Mouse (Mus musculus) neural tube, embryonic 15.5 days (tissue): Measurements from ENCODE around the gene Lrmda. TPM values are rescaled to one million over a fixed set of nuclear protein-coding genes. Genes with fewer than 3 reads are reported as not detected.

Source experiments
- ATAC-seq: fragments of 200-750 bp; cut with Nextera tagmentation; 2 replicates; pipeline ENCODE4 v1.8.0; 2017; ENCODE audit warnings: mild to moderate bottlenecking, moderate TSS enrichment, moderate library complexity; ENCODE audit not compliant: low FRiP score
- H3K27ac ChIP-seq: fragments of 300-500 bp; sonication (generic); replicated peaks from 2 replicates; pipeline ENCODE4 v1.5.1; 2015; ENCODE audit warnings: mild to moderate bottlenecking, inconsistent platforms
- H3K27me3 ChIP-seq: fragments of 300-500 bp; sonication (generic); replicated peaks from 2 replicates; pipeline ENCODE4 v1.6.1; 2015; ENCODE audit warnings: inconsistent platforms
- H3K36me3 ChIP-seq: fragments of 300-500 bp; sonication (generic); 2 replicates; pipeline ENCODE4 v1.6.1; 2015; ENCODE audit warnings: inconsistent platforms
- H3K4me1 ChIP-seq: fragments of 300-500 bp; sonication (generic); 2 replicates; pipeline ENCODE4 v1.6.1; 2015; ENCODE audit warnings: inconsistent platforms
- H3K4me2 ChIP-seq: fragments of 300-500 bp; sonication (generic); 2 replicates; pipeline ENCODE4 v1.6.1; 2015; ENCODE audit warnings: inconsistent platforms, mild to moderate bottlenecking, moderate library complexity
- H3K4me3 ChIP-seq: fragments of 300-500 bp; sonication (generic); replicated peaks from 2 replicates; pipeline ENCODE4 v1.5.1; 2015; ENCODE audit warnings: mild to moderate bottlenecking, inconsistent platforms
- H3K9ac ChIP-seq: fragments of 300-500 bp; sonication (generic); replicated peaks from 2 replicates; pipeline ENCODE4 v1.6.1; 2015; ENCODE audit warnings: mild to moderate bottlenecking, inconsistent platforms
- H3K9me3 ChIP-seq: fragments of 300-500 bp; sonication (generic); replicated peaks from 2 replicates; pipeline ENCODE4 v1.6.1; 2016; ENCODE audit warnings: inconsistent platforms
- WGBS: fragments of 180-500 bp; shearing (Covaris S2); methylation state at CpG from one replicate; pipeline ENCODE4 v1.1.7; 2015; ENCODE audit warnings: mixed read lengths; 5-methylcytosine and 5-hydroxymethylcytosine counted together
- polyA plus RNA-seq: library from polyadenylated mRNA; unstranded; fragments of >200 nt; fragmentation: Nextera tagmentation; extraction: Ambion mirVana; gene quantifications from 2 replicates; pipeline ENCODE4 v1.2.1, GENCODE M21; 2015

Lrmda gene
- polyA plus RNA-seq, 1 experiment from 2014 or later, result 0.68 TPM

DNA sequence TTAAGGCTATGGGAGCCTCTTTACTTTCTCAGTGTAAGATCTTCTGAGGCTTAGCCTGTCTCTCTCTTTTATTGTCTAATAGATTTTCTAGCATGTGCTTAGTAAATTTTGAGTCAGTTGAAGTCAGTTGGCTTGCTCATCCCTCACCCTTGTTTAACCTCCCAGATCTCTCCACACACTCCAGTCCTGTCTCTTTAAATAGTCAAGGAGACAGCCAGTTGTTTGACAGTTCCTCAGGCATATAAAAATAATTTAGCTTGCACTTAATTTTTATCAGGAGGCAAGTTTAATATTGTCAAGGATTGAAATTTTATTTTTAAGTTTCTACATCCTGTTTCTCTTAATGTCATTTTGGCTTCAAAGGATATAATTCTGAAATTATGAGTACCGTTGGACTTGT is 303.5 kb downstream of the Lrmda start:
- Histone ChIP-seq H3K9me3 (no peaks in the 10 kb centered on the region), H3K4me1 (no peaks in the 10 kb centered on the region), H3K27ac (no peak overlapping the region), H3K9ac (no peak overlapping the region), H3K4me3 (no peak overlapping the region), H3K27me3 (no peaks in the 10 kb centered on the region), H3K36me3 (no peaks in the 10 kb centered on the region), H3K4me2 (no peak overlapping the region)
- no peak for ATAC-seq
- 92% methylated on average over 1 of the region's 1 CpGs for WGBS

DNA sequence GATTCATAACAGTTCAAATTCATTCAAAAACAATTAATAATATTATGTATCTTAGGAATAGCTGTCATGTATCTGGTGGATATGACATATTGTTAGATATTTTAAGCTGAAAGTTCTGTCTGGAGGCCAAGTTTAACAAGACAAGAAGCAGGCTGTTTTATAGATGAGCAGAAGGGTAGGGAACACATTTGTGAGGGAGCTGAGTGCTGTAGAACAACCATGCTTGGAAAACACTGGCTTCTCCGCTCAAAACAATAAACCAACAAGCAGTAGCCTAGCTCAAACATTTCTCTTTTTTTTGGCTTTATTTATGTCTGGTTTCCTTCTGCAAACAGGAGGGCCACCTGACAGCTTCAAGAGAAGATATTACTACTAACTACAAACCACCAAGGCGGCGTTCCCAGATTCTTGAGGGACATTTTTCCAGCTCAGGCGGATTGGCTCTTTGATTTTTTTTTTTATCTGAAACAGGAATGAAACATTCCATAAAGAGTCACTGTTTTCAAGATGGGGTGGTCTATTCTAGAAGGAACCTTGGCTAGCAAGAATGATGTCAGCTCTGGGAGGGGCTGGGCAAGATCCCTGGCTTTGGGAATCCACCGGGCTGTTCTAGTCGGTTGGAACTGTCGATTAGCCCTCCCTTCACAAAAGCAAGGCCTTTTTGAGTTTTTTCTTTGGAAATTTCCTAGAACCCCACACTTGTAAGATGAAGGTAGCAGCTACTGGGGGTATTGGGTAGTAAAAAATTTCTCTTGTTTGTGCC is 304.2 kb downstream of the Lrmda start:
- H3K36me3 ChIP-seq, result no peaks in the 10 kb centered on the region
- WGBS, result 91% methylated on average over 7 of the region's 7 CpGs
- no peak for ATAC-seq

DNA sequence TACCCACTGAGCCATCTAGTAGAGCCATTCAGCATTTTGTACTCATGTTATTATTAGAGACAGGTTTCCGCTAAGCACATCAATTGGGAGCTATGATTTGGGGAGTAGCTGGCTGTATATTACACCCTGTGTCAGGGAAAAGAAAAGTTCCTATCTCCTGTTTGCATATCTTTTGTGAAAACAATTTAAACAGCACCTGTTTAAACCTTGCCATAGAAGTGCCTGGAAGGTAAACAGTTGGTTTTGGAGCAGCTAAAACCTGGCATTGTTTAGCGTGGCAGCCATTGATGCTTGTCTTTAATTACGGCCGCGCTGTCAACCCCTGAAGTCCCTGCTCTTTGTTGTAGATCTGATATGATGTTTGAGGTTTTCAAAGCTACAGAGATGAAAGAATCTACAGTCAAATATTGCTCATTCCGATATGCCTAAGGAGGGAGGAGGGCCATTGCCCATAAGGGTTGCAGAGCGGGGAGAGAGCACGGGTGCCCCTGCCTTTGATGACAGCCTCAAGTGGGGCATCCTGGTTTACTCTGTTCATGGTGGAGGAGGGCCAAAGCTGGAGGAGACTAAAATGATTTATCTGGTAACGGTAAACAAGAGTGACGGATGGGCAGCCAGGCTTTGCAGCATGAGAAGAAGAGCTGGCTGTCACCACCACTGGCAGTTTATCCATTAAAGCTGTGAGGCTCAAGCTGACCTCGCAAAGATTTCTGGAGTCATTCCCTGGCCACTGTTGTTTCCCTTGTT is 306.9 kb downstream of the Lrmda start:
- Histone ChIP-seq H3K4me2 (no peak overlapping the region), H3K36me3 (no peaks in the 10 kb centered on the region), H3K27me3 (0 out of 2 replicates have a peak, but pooled peaks cover 2% of the 10 kb centered on the region), H3K27ac (no peak overlapping the region), H3K9ac (no peak overlapping the region), H3K4me1 (no peaks in the 10 kb centered on the region), H3K9me3 (no peaks in the 10 kb centered on the region), H3K4me3 (no peak overlapping the region)
- WGBS, result 91% methylated on average over 11 of the region's 11 CpGs
- no peak for ATAC-seq

More for the DNA sequence above, 304.2 kb downstream of the Lrmda start:
- Histone ChIP-seq H3K9me3 (no peaks in the 10 kb centered on the region), H3K4me1 (no peaks in the 10 kb centered on the region), H3K27ac (no peak overlapping the region), H3K9ac (no peak overlapping the region), H3K4me2 (no peak overlapping the region), H3K4me3 (no peak overlapping the region), H3K27me3 (no peaks in the 10 kb centered on the region)

DNA sequence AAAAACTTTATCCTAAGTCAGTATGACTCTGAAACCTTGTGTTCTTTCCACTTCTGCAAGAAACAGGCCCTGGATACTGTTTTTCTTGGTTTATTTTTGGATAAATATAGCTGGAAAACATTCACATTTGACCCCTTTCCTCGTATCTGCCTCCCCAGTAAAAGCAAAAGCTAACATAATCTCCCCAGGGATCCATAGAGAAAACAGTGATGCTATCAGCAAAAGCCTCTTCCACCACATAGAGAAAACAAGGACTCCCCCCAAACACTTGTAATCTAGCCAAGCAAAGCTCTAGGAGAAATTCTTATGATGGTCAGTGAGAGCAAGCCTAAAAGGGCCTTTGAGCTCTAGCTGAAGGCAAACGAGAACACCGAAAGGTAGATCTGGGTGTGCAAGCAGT is 309.7 kb downstream of the Lrmda start:
- Histone ChIP-seq H3K9ac (no peak overlapping the region), H3K27me3 (0 out of 2 replicates have a peak, but pooled peaks cover 2% of the 10 kb centered on the region), H3K36me3 (no peaks in the 10 kb centered on the region), H3K4me3 (no peak overlapping the region), H3K9me3 (no peaks in the 10 kb centered on the region), H3K27ac (no peak overlapping the region), H3K4me2 (no peak overlapping the region), H3K4me1 (no peaks in the 10 kb centered on the region)
- no peak for ATAC-seq
- 83% methylated on average over 3 of the region's 3 CpGs for WGBS

DNA sequence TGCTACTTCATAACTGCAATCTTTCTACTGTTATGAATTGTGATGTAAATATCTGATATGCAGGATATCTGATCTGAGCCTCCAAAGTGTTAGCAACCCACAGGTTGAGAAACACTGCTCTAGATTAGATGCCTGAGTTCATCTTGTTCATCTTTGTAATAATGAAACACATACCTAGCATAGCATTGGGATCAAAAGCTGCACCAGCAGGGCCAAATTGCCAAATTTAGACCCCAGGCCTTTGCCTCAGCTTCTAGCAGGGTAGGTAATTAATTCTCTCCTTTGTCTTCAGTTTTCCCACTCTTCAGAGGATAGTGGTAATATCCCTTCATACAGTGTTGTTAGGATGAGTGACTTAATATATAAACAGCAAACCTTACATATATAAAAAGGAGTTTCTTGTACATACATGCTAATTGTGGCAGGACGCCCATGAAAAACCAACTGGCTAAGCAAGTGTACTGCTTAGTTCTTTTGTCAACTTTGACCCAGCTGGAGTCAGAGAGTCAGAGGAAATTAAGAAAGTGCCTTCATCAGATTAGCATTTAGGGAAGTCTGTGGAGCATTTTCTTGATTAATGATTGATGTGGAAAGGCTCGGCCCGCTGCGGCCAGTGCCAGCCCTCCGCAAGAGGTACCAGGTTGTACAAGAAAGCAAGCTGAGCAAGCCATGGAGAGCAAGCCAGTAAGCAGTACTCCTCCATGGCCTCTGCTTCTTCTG is 315.7 kb downstream of the Lrmda start:
- Histone ChIP-seq H3K4me1 (no peaks in the 10 kb centered on the region; the same call in 1 of the 2 replicates), H3K36me3 (no peaks in the 10 kb centered on the region), H3K27me3 (0 out of 2 replicates have a peak, but pooled peaks cover under 1% of the 10 kb centered on the region), H3K9ac (no peak overlapping the region), H3K4me2 (no peak overlapping the region), H3K27ac (no peak overlapping the region), H3K9me3 (no peaks in the 10 kb centered on the region), H3K4me3 (no peak overlapping the region)
- 96% methylated on average over 5 of the region's 5 CpGs for WGBS
- ATAC-seq, result no peak

DNA sequence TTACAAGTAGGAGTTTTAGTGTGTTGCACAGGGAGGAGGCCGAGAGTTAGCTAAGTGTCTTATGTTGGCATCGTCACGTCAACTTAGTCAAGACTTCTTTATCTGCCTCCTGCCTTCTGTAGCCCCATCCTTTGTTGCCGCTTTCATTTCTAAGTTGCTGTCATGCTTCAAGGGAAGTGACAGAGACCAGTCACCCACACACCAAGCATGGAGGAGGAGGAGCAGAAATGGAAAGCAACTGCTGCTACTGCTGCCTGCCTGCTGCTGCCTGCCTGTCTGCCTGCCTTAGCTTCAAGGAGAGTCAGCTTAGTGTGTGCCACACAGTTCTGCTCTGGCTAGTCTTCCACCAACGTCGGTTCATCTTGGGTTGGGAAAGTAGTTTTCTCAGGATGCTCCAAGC is 319.7 kb downstream of the Lrmda start:
- Histone ChIP-seq H3K9me3 (no peaks in the 10 kb centered on the region), H3K9ac (no peak overlapping the region), H3K27me3 (peaks cover 5% of the 10 kb centered on the region; the same call in 1 of the 2 replicates), H3K27ac (no peak overlapping the region), H3K36me3 (no peaks in the 10 kb centered on the region), H3K4me1 (no peaks in the 10 kb centered on the region; the same call in 1 of the 2 replicates), H3K4me3 (no peak overlapping the region), H3K4me2 (no peak overlapping the region)
- 70% methylated on average over 6 of the region's 6 CpGs for WGBS
- ATAC-seq, result no peak

DNA sequence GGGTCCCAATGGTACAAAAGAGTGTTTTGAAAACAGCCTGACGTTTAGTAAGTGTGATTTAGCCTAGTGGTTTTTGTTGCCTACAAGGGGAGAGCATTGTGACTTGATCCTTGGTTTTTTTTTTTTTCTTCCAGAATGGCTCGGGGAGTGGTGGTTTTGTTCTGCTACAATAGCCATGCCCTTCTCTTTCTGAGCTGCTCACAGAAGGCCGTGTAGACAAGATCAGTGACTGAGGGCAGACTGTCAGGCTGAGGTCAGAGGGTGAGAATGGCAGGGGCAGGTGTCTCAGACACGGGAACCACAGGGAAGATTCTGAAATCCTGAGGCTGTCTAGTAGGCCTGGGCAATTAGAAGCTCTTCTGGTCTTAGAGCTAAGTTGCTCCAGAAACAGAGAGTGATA is 323.8 kb downstream of the Lrmda start:
- WGBS, result 16% methylated on average over 4 of the region's 4 CpGs
- Histone ChIP-seq H3K4me3 (no peak overlapping the region), H3K27ac (no peak overlapping the region), H3K4me1 (no peaks in the 10 kb centered on the region; the same call in 1 of the 2 replicates), H3K36me3 (no peaks in the 10 kb centered on the region), H3K4me2 (no peak overlapping the region), H3K9me3 (no peaks in the 10 kb centered on the region), H3K9ac (no peak overlapping the region), H3K27me3 (peaks cover 5% of the 10 kb centered on the region; the same call in 1 of the 2 replicates)
- no peak for ATAC-seq

DNA sequence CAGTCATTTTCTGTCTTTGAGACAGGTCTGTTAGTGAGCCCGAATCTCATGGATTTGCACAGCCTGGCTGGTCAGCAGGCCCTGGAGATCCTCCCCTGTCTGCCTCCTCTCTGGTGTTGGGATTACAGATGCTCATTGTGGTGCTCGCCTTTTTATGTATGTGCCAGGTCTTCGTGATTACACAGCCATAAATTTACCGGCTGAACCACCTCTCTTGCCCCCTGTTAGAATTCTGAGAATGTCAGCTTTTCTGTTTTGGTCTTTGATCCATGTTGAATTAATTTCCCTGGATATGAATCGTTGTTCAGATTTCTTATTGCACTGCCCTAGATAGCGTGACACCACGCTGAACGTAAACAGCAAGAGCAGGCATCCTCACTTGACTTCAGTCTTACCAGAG is 325.7 kb downstream of the Lrmda start:
- H3K4me2 ChIP-seq, result no peak overlapping the region
- WGBS, result 30% methylated on average over 8 of the region's 8 CpGs
- no peaks in the 10 kb centered on the region for H3K4me1 ChIP-seq
- ATAC-seq, result no peak
- H3K27ac ChIP-seq, result no peak overlapping the region
- H3K36me3 ChIP-seq, result no peaks in the 10 kb centered on the region
- no peak overlapping the region for H3K9ac ChIP-seq
- H3K4me3 ChIP-seq, result no peak overlapping the region
- H3K27me3 ChIP-seq, result peaks cover 5% of the 10 kb centered on the region; the same call in 1 of the 2 replicates
- H3K9me3 ChIP-seq, result no peaks in the 10 kb centered on the region

DNA sequence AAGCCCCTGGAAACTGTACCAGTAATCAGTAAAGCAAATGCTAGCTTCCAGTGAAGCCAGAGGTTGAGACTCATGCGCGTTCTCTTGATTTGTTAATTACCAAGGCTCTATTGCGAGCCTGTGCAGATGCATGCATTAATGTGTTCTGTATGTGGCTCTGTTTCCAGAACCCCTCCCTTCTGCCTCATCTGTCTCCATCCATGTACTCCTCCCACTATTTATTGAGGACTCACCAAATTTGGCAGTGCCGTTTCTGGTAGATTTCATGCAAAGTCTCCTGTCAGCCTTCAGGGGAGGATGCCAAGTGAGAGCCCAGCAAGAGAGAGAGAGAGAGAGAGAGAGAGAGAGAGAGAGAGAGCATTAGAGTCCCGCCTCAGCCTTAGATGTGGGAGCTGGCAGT is 334.1 kb downstream of the Lrmda start:
- no peaks in the 10 kb centered on the region for H3K36me3 ChIP-seq
- no peak for ATAC-seq
- H3K4me2 ChIP-seq, result no peak overlapping the region
- peaks cover 10% of the 10 kb centered on the region; the same call in 1 of the 2 replicates for H3K4me1 ChIP-seq
- H3K4me3 ChIP-seq, result no peak overlapping the region
- H3K27ac ChIP-seq, result no peak overlapping the region
- no peaks in the 10 kb centered on the region for H3K9me3 ChIP-seq
- H3K9ac ChIP-seq, result no peak overlapping the region
- no peaks in the 10 kb centered on the region for H3K27me3 ChIP-seq
- WGBS, result 53% methylated on average over 5 of the region's 5 CpGs

DNA sequence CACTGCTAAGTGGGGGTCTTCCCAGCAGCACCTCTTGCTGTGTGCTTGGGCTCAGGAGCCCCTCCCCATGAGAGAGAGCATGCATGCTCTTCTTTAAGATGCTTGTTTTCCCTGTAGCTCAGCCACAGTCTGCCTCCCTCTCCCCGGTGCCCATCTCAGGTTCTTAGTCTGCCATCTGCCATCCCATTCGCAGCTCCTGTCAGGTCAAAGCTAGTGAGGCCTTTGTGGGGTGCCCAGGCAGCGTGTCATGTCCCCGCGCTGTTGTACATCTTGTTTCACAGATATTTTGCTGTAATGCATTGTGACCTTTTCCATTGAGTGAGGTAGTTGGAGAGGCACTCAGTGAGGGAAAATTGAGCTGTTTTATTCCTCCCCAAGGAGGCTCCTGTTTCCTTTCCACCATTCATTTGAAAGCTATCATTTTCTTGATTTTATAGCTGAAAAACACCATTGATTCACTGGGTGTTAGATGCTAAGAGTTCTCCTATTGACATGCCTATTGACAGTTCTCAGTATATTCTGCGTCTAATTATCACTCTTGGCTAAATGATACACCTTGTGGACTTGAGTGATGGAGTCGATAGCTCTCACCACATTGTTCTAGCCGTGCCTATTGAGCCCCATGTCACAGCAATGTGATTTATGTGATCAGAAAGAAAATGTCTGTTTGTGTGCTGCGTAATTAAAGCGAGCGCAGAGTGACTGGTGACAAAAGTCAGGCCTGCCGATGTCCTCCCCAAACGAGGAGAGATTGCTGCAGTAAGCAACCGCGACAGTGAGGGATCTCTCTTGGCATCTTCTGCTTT is 335.5 kb downstream of the Lrmda start:
- 31% methylated on average over 15 of the region's 15 CpGs for WGBS
- H3K9me3 ChIP-seq, result no peaks in the 10 kb centered on the region
- no peak for ATAC-seq
- peaks cover 10% of the 10 kb centered on the region; the same call in 1 of the 2 replicates for H3K4me1 ChIP-seq
- no peak overlapping the region for H3K4me2 ChIP-seq
- H3K27me3 ChIP-seq, result no peaks in the 10 kb centered on the region
- H3K27ac ChIP-seq, result no peak overlapping the region
- H3K4me3 ChIP-seq, result no peak overlapping the region
- H3K9ac ChIP-seq, result no peak overlapping the region
- H3K36me3 ChIP-seq, result no peaks in the 10 kb centered on the region

DNA sequence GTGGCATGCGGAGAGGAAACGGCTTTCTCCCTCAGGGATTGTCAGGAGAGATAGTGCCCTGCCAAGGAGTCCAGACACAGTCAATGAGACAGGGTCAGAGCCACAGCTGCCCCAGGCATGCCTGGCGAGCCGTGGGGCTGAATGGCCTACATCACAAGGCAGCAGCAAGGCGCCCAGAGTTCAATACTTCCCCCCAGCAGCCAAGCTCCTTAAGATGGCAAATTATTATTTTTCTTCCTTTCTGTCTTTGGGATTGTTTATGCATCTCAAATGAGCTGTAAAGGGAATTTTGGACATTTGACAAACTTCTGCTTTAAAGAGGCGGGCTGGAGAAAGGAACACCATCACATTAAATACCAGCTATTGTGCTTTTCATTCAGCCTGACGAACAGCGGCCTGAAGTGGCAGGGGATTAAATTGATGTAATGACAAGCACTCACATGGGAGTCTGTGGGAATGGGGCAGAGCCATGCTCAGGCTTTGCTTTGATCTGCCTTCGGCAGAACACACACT is 338.5 kb downstream of the Lrmda start:
- no peak overlapping the region for H3K4me3 ChIP-seq
- no peaks in the 10 kb centered on the region for H3K9me3 ChIP-seq
- H3K27ac ChIP-seq, result no peak overlapping the region
- WGBS, result 21% methylated on average over 9 of the region's 9 CpGs
- ATAC-seq, result no peak
- no peak overlapping the region for H3K9ac ChIP-seq
- peaks cover 13% of the 10 kb centered on the region; the same call in 1 of the 2 replicates for H3K4me1 ChIP-seq
- no peak overlapping the region for H3K4me2 ChIP-seq
- no peaks in the 10 kb centered on the region for H3K36me3 ChIP-seq
- H3K27me3 ChIP-seq, result no peaks in the 10 kb centered on the region
